Mouse (Mus musculus) olfactory bulb, adult 2 months (tissue): ENCODE results near the gene Lhfp.

Source experiments
- CTCF ChIP-seq: fragments of 200-500 bp; IDR thresholded peaks from 2 replicates; pipeline ENCODE4 v1.5.1; 2012; ENCODE audit warnings: low read depth, mild to moderate bottlenecking, low read length, moderate library complexity; ENCODE audit not compliant: insufficient read depth
- POLR2A ChIP-seq: fragments of 200-500 bp; IDR thresholded peaks from 2 replicates; pipeline ENCODE4 v1.6.1; 2012; ENCODE audit warnings: mild to moderate bottlenecking, low read depth, low read length, moderate library complexity; ENCODE audit not compliant: insufficient read depth

GRCm38 (mm10) chr3:53206509-53207224 lies 165.3 kb downstream of the Lhfp start:
- TF ChIP-seq CTCF (no peak), POLR2A (no peak)
